Mouse (Mus musculus) MN1 (cell line): ENCODE measurements around the gene Sema7a.

Experiments used
- DNase-seq: peaks from one replicate; pipeline ENCODE4 v3.0.0-alpha.2; 2016; ENCODE audit warnings: low spot score

Sema7a gene

GRCm38 (mm10) chr9:57959886-57960866, 20.3 kb downstream of the Sema7a start:
- no peak for DNase-seq

GRCm38 (mm10) chr9:57961226-57961625, 21.3 kb downstream of the Sema7a start:
- DNase-seq: no peak

GRCm38 (mm10) chr9:57961863-57962778, 22.2 kb downstream of the Sema7a start:
- no peak for DNase-seq

GRCm38 (mm10) chr9:57963249-57963997, 23.5 kb downstream of the Sema7a start:
- DNase-seq: no peak

GRCm38 (mm10) chr9:57963998-57964395, 24.1 kb downstream of the Sema7a start:
- no peak for DNase-seq

- no peak for DNase-seq
Measured at GRCm38 (mm10) chr9:57964528-57965250, 24.8 kb downstream of the Sema7a start.

GRCm38 (mm10) chr9:57965281-57966185, 25.6 kb downstream of the Sema7a start:
- DNase-seq: no peak

GRCm38 (mm10) chr9:57967237-57967960, 27.5 kb downstream of the Sema7a start:
- no peak for DNase-seq

GRCm38 (mm10) chr9:57968166-57968771, 28.4 kb downstream of the Sema7a start:
- no peak for DNase-seq

GRCm38 (mm10) chr9:57968783-57969542, 29.1 kb downstream of the Sema7a start:
- no peak for DNase-seq

- no peak for DNase-seq
Measured at GRCm38 (mm10) chr9:57969736-57970495, 30.0 kb downstream of the Sema7a start.

- no peak for DNase-seq
Measured at GRCm38 (mm10) chr9:57971413-57971812, 31.5 kb downstream of the Sema7a start.

GRCm38 (mm10) chr9:57972141-57972591, 32.3 kb downstream of the Sema7a start:
- DNase-seq: no peak

GRCm38 (mm10) chr9:57972776-57973439, 33.0 kb downstream of the Sema7a start:
- no peak for DNase-seq

GRCm38 (mm10) chr9:57973440-57974066, 33.6 kb downstream of the Sema7a start:
- no peak for DNase-seq

GRCm38 (mm10) chr9:57974221-57974620, 34.3 kb downstream of the Sema7a start:
- DNase-seq: no peak
